Comparison of ENCODE assay signal across 8 mouse cellular contexts in the genomic region with DNA sequence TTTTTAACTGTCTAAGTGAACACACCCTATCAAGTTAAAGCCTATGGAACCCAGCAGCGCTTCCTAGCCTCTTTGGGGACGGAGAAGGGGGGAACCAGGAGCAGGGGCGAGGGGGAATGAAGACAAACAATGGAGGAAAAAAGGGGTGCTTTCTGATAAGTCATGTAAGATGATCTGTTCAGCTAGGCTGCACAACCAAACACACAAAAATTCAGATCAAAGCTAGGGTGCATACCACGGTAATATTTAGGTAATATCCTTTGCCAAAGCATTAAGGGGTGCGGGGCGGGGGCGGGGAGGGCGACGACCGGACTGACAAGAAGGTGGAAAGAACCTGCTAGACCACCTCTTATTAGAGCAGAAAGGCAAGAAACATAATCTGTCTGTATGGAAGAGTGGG. TPM values are rescaled to one million over a fixed set of nuclear protein-coding genes. Genes with fewer than 3 reads are reported as not detected.
A peak's percentile ranks its signal among the peaks of the same experiment; 100 is the strongest.
DNase-seq lines count a peak whose midpoint lies in the region; ATAC-seq and TF ChIP-seq lines count a peak whose summit lies in the region.

No protein-coding gene starts in this region.

- H3K27ac ChIP-seq in left cerebral cortex, adult 2 months, result peak overlapping the region; percentile 97
- H3K27ac ChIP-seq in embryonic facial prominence, embryonic 14.5 days (replicated peaks; ENCODE audit: low read depth, low read length), result peak overlapping the region; percentile 86; the same call in 1 of the 2 replicates
- no peak overlapping the region for H3K27ac ChIP-seq in limb, embryonic 12.5 days
- no peak overlapping the region for H3K27ac ChIP-seq in olfactory bulb, adult 2 months (ENCODE audit: insufficient read depth, low read depth, low read length)

- H3K27me3 ChIP-seq in embryonic facial prominence, embryonic 14.5 days (replicated peaks; ENCODE audit: control insufficient read depth, insufficient read depth, low read length), result no peaks in the 10 kb centered on the region
- no peaks in the 10 kb centered on the region for H3K27me3 ChIP-seq in limb, embryonic 12.5 days

- no peak for TF ChIP-seq POLR2A in olfactory bulb, adult 2 months (IDR thresholded peaks at IDR 0.05; ENCODE audit: insufficient read depth, low read depth, low read length)

- intact Hi-C loops in left cerebral cortex, adult 2 months (cut with DNase I), result loop anchor here (2.0 to 5.0 kb wide), 2 partner anchors 65 to 89 kb away; partner anchors contain the start of gene Pank2

- no peaks in the 10 kb centered on the region for H3K9me3 ChIP-seq in embryonic facial prominence, embryonic 14.5 days (ENCODE audit: control insufficient read depth, low read length)
- H3K9me3 ChIP-seq in limb, embryonic 12.5 days, result no peaks in the 10 kb centered on the region

- 17% methylated on average over 10 of the region's 10 CpGs for WGBS in embryonic facial prominence, embryonic 14.5 days
- 10% methylated on average over 10 of the region's 10 CpGs for WGBS in limb, embryonic 12.5 days
- 13% methylated on average over 10 of the region's 10 CpGs for whole genome bisulfite sequencing in olfactory bulb, adult 2 months

- peak overlapping the region; percentile 95 for H3K9ac ChIP-seq in embryonic facial prominence, embryonic 14.5 days (ENCODE audit: low read depth, low read length)
- H3K9ac ChIP-seq in limb, embryonic 12.5 days (replicated peaks), result peak overlapping the region; percentile 95

- DNase-seq in left cerebral cortex, adult 2 months (ENCODE audit: extremely low spot score in 1 of 2, low spot score in 2 of 2), result no peak
- DNase-seq in left cerebral cortex, adult 11 months (ENCODE audit: low spot score), result no peak
- DNase-seq in embryonic facial prominence, embryonic 14.5 days (ENCODE audit: low spot score), result peak; percentile 25
- DNase-seq in ovary, postnatal 10 days (ENCODE audit: low spot score), result no peak
- DNase-seq in spleen, postnatal 36 days (ENCODE audit: low spot score in 2 of 2), result no peak
- no peak for DNase-seq in right cerebral cortex, postnatal 10 days (ENCODE audit: low spot score in 2 of 2)

- no peak for TF ChIP-seq CTCF in left cerebral cortex, adult 2 months (IDR thresholded peaks at IDR 0.05)
- no peak for TF ChIP-seq CTCF in olfactory bulb, adult 2 months (IDR thresholded peaks at IDR 0.05; ENCODE audit: insufficient read depth, low read depth, low read length)

- peak overlapping the region; percentile 91 for H3K4me3 ChIP-seq in left cerebral cortex, adult 2 months
- H3K4me3 ChIP-seq in embryonic facial prominence, embryonic 14.5 days (ENCODE audit: low read depth, low read length), result peak overlapping the region; percentile 93
- peak overlapping the region; percentile 94 for H3K4me3 ChIP-seq in limb, embryonic 12.5 days (replicated peaks)
- H3K4me3 ChIP-seq in olfactory bulb, adult 2 months (ENCODE audit: insufficient read depth, low read depth, low read length), result peak overlapping the region; percentile 38

- H3K36me3 ChIP-seq in embryonic facial prominence, embryonic 14.5 days (ENCODE audit: control insufficient read depth, insufficient read depth, low read length), result no peaks in the 10 kb centered on the region
- H3K36me3 ChIP-seq in limb, embryonic 12.5 days, result no peaks in the 10 kb centered on the region

- no peak for ATAC-seq in embryonic facial prominence, embryonic 14.5 days (ENCODE audit: low read depth)
- no peak for ATAC-seq in limb, embryonic 12.5 days (ENCODE audit: insufficient number of reproducible peaks, insufficient read depth, low FRiP score, low TSS enrichment, low read depth)

- peak overlapping the region; percentile 81 for H3K4me2 ChIP-seq in embryonic facial prominence, embryonic 14.5 days (ENCODE audit: low read depth, low read length)
- H3K4me2 ChIP-seq in limb, embryonic 12.5 days, result peak overlapping the region; percentile 83

- peaks cover 18% of the 10 kb centered on the region for H3K4me1 ChIP-seq in embryonic facial prominence, embryonic 14.5 days (ENCODE audit: control insufficient read depth, insufficient read depth, low read length)
- H3K4me1 ChIP-seq in limb, embryonic 12.5 days (replicated peaks), result peaks cover 20% of the 10 kb centered on the region
- H3K4me1 ChIP-seq in olfactory bulb, adult 2 months (ENCODE audit: control insufficient read depth, insufficient read depth, low read length), result peaks cover 7% of the 10 kb centered on the region

RNA-seq across cellular contexts. Expression of gene Rnf24, which starts 1.2 kb away (rescaled TPM):
- total RNA-seq in left cerebral cortex, adult 2 months (2021), result 10 to 100 TPM; 39.8 to 41.4 TPM
- polyA plus RNA-seq in embryonic facial prominence, embryonic 14.5 days (2014; fragmentation: Nextera tagmentation; extraction: Ambion mirVana), result 6.2 and 6.9 TPM in 2 replicates
- polyA plus RNA-seq in limb, embryonic 12.5 days (2016; fragmentation: Nextera tagmentation; extraction: Ambion mirVana), result 10.4 and 10.7 TPM in 2 replicates
- not detected in 2 replicates for polyA plus RNA-seq in olfactory bulb, adult 2 months (2012; ENCODE audit: insufficient read depth, insufficient read length, low replicate concordance, missing spikeins)

Comparison
In these comparisons a context has a peak if more than half of its experiments do, and no peak if none do; other contexts are left out.
1. H3K27ac ChIP-seq: peak in left cerebral cortex, adult 2 months (single experiment) and embryonic facial prominence, embryonic 14.5 days (single experiment); none in limb, embryonic 12.5 days (single experiment) and olfactory bulb, adult 2 months (single experiment).
2. H3K4me3 ChIP-seq: peak in every context shown above with its lines; median percentile 94 in limb, embryonic 12.5 days; 93 in embryonic facial prominence, embryonic 14.5 days; 91 in left cerebral cortex, adult 2 months; 38 in olfactory bulb, adult 2 months.